Mouse (Mus musculus): ENCODE measurements around the gene Gm9958.

The Gm9958 gene

GRCm38 (mm10) chr5:90367067-90367303 lies at the start of gene Gm9958:
TSS of gene Gm9958 (plus strand) at chr5:90367204.
- no peak for DNase-seq

DNA sequence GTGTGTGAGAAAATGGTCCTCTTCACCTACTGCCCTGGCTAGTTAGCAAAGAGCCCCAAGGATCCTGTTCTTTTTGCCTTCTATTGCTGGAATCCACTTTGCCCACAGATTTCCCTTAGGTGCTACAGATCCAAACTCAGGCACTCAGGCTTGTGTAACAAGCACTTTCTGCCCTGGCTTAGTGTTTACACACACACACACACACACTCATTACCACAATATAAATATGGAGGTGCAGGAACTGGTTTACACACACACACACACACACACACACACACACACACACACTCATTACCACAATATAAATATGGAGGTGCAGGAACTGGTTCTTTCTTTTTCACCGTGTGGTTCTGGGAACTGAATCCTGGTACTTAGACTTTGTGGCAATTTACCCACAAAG lies 35.9 kb upstream of the Gm9958 start:
- DNase-seq = no peak

DNA sequence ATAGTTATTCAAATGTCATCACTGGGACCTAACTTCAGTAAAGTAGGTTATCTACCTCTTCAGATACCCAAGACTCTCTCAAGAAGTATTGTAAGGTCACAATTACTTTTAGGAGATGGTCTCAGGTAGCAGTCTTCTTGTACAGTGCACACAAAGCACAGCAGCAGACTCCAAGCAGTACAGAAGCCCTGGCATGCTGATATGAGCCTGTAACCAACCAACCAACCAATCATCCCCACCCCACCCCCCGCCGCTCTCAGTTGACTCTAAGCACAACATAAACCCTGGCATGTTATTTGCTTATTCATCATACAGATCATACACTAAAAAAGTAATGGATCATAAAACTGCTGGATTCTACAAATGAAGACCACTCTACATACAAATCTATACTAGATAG lies 34.5 kb upstream of the Gm9958 start:
- no peak for DNase-seq

DNA sequence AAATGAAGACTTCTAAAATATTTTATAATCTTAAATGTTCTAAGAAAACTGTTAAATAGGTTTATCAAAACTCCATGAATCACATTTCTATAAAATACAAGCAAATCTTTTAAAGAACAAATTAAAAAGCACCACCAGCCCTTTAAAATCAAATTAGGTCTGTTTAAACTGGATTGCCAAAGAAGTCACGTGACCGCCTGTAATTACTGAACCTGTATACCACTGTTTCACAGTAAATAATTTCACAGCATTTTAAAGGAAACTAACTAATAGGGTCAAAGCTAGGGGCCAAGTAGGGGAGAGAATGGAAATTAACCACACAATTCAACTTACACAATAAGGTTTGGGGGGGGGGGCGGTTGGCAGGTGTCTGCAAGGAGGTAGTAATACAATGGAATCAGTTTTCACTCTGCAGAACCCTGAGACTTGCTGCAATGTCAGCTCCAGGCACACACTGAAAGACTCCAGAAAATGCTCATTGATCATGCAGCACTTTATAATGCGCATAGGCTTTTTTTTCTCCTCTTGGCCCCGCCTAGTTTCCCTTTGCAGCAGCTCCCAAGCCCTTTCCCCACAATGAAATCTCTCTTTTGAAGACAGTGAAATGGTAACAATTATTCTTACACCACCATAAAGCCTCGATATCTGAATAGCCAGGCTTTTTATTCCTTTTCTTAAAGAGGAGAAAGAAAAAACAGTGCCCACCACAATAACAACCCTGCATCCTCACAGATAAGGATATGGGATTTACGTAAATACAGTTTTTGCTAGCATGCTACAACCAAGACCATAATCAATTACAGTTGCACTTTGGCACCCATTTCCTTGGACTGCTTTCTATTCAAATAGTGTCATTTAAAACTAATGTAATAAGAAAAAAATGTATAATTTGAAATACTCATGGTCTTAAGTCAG lies 28.6 kb upstream of the Gm9958 start:
- no peak for DNase-seq

- peak; percentile 51 to 66 for DNase-seq
Observed at GRCm38 (mm10) chr5:90339129-90339952, 27.7 kb upstream of the Gm9958 start.

DNA sequence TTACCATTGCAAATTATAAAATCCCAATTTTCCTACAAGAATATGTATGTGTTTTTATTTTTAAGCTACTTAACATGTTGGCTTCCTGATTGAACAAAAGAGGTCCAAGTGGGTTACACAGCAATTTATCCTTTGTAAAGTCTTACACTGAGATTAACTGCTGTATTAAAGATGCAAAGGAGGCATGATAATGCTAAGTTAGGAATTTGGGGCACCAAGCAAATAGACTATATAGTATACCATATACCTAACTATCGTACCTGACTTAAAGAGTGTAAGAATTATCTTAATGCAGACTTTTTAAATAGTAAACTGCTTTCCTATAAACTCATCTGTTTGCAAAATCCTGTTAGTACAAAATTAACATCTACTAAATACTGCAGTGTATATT lies 27.1 kb upstream of the Gm9958 start:
- DNase-seq = no peak

DNA sequence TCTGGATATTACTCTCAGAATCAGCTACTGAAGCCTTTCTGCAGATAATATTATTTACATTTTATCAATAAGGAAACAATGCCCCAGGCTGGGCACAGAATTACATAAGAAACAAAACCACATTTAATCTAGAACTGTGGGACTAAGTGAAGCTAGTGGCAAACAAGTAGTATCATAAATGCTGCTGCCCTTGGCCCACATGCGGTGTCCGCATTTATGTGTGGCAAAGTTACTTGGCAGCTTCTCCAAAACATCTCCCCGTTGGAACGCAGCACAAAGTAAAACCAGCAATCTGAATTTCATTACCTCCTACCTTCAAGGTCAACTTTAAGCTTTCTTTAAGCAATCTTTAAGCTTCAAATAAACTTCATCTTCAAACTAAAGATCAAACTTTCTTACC lies 26.2 kb upstream of the Gm9958 start:
- DNase-seq = no peak

GRCm38 (mm10) chr5:90346877-90347276 lies 20.1 kb upstream of the Gm9958 start:
- no peak for DNase-seq

GRCm38 (mm10) chr5:90353552-90354317 lies 13.3 kb upstream of the Gm9958 start:
- DNase-seq = no peak

- no peak for DNase-seq
Observed at GRCm38 (mm10) chr5:90355824-90356223, 11.2 kb upstream of the Gm9958 start.

DNA sequence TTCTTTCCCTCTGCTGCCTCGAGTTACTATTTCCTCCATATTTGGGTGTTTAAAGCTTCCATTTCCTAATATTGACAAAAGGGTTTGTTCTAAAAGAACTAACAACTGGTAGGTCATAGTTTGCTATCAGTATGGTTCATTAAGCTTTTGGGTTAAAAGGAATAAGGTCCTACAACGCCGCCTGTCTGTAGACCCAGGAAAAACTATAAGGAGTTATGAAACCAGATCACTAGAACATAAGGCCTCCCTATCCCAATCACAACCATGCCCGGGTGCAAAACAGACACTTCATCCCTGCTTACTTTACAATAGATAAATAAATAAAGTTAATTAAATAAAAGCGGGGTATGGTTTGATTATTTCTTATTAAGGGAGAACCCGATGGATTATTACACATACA lies 2.5 kb upstream of the Gm9958 start:
- DNase-seq = peak in 1 of 2 experiments; percentile 79

DNA sequence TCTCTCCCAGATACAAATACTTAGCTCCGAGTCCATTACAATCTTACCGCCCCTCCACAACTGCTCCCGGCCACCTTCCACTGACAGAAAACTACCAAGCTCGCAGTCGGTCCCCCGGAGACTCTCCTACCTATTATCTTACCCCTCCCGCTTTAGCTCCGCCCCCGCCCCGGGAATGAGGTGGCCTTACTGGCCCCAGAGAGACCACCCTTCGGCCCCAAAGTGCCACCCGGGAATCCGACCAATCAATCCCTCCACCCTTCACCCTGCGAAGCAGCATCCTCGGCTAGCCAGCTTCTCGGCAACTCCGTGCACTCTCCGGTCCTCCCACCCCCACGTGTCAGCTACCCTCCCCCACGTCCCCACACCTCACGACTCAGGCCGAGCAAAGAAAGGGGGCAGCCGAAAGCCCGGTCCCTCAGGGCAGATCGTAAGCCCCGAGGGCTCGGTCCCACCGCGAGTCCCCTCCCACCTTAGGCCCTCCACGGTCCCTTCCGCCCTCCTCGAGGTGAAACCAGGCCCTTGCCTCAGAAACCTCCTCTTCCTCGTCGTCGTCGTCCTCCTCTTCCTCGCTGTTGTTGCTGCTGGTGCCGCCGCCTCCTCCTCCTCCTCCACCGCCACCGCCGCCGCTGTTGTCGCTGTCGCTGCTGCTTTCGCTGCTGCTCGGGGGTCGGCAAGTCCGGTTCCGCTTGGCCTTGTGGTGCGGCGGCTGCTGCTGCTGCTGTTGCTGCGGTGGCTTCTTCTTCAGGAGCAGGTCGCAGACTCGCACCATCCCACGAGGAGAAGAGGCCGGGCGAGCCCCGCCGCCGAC lies 1.7 kb upstream of the Gm9958 start:
- peak; percentile 52 for DNase-seq

DNA sequence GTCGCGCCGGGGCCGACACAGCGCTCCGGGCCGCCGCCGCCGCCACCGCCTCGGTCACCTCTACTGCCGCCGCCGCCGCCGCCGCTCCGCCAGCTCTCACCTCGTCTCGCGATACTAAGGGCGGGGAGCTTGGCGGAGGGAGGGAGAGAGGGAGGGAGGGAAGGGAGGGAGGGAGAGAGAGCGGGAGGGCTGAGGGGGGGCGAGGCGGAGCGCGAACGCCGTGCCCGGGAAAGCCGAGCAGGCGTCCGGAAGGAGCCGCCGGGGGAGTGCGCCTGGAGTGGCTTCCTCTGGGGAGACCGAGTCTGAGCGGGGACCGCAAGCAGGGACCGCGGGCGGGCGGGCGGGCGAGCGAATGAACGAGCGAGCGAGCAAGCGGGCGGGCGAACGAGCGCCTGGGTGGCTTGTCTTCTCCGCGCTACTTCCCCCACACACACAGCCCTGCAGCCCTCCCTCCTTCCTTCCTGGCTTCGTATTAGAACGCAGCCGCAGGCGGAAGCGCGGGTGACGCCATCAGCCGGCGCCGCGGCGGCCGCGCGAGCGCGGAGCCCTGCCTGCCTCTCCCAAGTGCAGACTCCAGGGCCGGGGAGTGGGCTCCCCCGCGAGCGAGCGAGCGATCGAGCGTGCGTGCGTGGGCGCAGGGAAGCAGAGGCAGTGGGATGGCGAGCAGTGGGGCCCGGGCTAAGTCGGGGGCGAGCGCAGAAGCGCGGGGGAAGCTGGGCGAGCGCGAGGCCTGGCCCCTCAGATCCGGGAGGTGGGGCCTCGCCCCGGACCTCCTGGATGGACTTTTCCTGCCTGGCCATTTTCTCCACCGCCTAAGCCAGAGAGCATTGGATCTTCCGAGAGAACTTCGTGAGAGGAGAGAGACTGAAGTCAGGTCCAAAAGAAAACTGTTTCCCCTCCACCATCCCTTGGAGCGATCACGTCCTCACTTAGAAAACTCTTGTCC lies 610 bp upstream of the Gm9958 start, which contains the start of gene Ankrd17:
Gene Ankrd17 (minus strand): TSS at position 457 of the 946 bp plus-strand sequence.
- peak; percentile 92 to 95 for DNase-seq

DNA sequence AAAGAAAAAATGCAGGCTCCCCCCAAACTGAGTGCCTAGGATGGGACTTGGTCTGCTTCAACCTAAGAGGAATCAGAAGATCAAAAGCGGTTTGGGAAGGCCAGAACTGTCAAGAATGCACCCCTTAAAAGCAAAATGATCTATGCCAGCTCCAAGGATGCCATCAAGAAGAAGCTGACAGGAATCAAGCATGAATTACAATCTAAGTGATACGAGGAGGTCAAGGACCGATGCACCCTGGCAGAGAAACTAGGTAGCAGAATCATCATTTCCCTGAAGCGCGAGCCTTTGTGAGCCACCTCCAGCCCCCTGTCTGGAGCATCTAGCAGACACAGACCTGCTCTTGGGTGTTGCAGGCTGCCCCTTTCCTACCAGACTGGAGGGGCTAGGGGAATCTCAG lies 3.4 kb downstream of the Gm9958 start:
- DNase-seq = no peak

DNA sequence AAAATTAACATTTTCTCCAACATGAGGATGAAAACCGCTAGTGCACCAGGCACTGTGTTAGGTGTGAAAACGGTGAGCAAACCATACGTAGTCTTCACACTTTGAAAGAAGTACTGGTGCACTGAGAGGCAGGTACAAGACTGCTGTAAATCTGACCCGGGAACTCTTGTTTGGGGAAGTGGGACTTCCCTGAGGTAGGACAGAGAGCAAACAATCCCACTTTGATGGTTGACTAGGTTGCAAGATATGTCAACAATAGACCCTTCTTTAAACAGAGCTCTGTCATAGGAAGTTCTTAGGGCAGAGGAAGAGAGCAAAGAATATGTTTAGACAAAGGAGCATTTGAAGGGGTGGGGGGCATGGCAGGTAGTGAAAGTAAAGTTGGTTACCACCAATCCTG lies 6.7 kb downstream of the Gm9958 start:
- no peak for DNase-seq

- peak in 1 of 2 experiments; percentile 27 for DNase-seq
Observed at GRCm38 (mm10) chr5:90381458-90381857, 14.5 kb downstream of the Gm9958 start.

GRCm38 (mm10) chr5:90383080-90383479 lies 16.1 kb downstream of the Gm9958 start:
- DNase-seq = peak in 1 of 2 experiments; percentile 10

GRCm38 (mm10) chr5:90393764-90394163 lies 26.8 kb downstream of the Gm9958 start:
- DNase-seq = no peak

GRCm38 (mm10) chr5:90394322-90394721 lies 27.3 kb downstream of the Gm9958 start:
- DNase-seq = no peak

DNA sequence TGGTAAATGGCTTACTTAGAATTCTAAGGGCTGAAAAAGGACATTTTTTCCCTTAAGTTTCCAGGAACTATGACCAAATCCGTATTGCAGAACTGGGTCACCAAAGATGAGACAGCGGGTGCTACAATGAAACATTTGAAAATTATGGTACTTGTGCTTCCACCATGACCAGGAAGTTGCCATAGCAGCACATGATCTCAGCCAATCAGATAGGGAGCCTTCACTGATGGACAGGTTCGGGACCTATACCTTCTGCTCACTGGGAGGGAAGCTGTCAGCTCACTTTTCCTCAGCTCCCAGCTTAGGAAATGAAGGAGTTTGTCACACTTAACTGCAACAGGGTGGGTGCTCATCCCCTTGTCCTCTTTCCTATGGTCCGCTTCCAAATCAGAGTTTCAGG lies 29.8 kb downstream of the Gm9958 start:
- no peak for DNase-seq

- peak in 1 of 2 experiments; percentile 43 for DNase-seq
Observed at GRCm38 (mm10) chr5:90405210-90405609, 38.2 kb downstream of the Gm9958 start.

All from lung, postnatal 4 days (tissue).